Mouse (Mus musculus): ENCODE results near the gene Barhl2. TPM values are rescaled to one million over a fixed set of nuclear protein-coding genes. Genes with fewer than 3 reads are reported as not detected.
A peak's percentile ranks its signal among the peaks of the same experiment; 100 is the strongest.

Barhl2 gene
- polyA plus RNA-seq, 1 experiment from 2014 or later: not detected

- Histone ChIP-seq H3K9ac (replicated peaks) (no peak overlapping the region), H3K27ac (ENCODE audit: low read depth) (no peak overlapping the region), H3K4me2 (ENCODE audit: low read depth, low read length) (no peak overlapping the region), H3K27me3 (ENCODE audit: insufficient read depth, low read length) (peaks cover 99% of the 10 kb centered on the region), H3K4me3 (ENCODE audit: low read depth, low read length) (no peak overlapping the region), H3K4me1 (ENCODE audit: insufficient read depth) (peaks cover 6% of the 10 kb centered on the region), H3K36me3 (replicated peaks; ENCODE audit: insufficient read depth, low read length) (no peaks in the 10 kb centered on the region), H3K9me3 (ENCODE audit: low read length) (no peaks in the 10 kb centered on the region)
- no peak for ATAC-seq
- no peak for DNase-seq
- TF ChIP-seq EP300 (IDR thresholded peaks at IDR 0.05; ENCODE audit: low read depth) (no peak), CTCF (IDR thresholded peaks at IDR 0.05; ENCODE audit: low read depth) (no peak)
- 10% methylated on average over 3 of the region's 3 CpGs for WGBS (ENCODE audit: insufficient replicate concordance)
Measured at GRCm38 (mm10) chr5:106461431-106461830, 3.5 kb upstream of the Barhl2 start.

- DNase-seq (no peak), ATAC-seq (no peak)
- no peak for TF ChIP-seq EP300 (IDR thresholded peaks at IDR 0.05; ENCODE audit: low read depth)
- no peak for TF ChIP-seq CTCF (IDR thresholded peaks at IDR 0.05; ENCODE audit: low read depth)
- no peak overlapping the region for H3K4me3 ChIP-seq (ENCODE audit: low read depth, low read length)
- WGBS (ENCODE audit: insufficient replicate concordance): 3% methylated on average over 17 of the region's 17 CpGs
- no peak overlapping the region for H3K27ac ChIP-seq (ENCODE audit: low read depth)
- no peak overlapping the region for H3K9ac ChIP-seq (replicated peaks)
- H3K4me1 ChIP-seq (ENCODE audit: insufficient read depth): peaks cover 6% of the 10 kb centered on the region
- no peaks in the 10 kb centered on the region for H3K36me3 ChIP-seq (replicated peaks; ENCODE audit: insufficient read depth, low read length)
- H3K4me2 ChIP-seq (ENCODE audit: low read depth, low read length): no peak overlapping the region
- no peaks in the 10 kb centered on the region for H3K9me3 ChIP-seq (ENCODE audit: low read length)
- peaks cover 98% of the 10 kb centered on the region for H3K27me3 ChIP-seq (ENCODE audit: insufficient read depth, low read length)
Measured at GRCm38 (mm10) chr5:106460535-106460934, 2.6 kb upstream of the Barhl2 start.

GRCm38 (mm10) chr5:106460001-106460511 lies 2.1 kb upstream of the Barhl2 start:
- no peak for DNase-seq
- H3K36me3 ChIP-seq (replicated peaks; ENCODE audit: insufficient read depth, low read length): no peaks in the 10 kb centered on the region

GRCm38 (mm10) chr5:106459120-106459641 lies 1.2 kb upstream of the Barhl2 start:
- H3K36me3 ChIP-seq (replicated peaks; ENCODE audit: insufficient read depth, low read length): no peaks in the 10 kb centered on the region
- no peak overlapping the region for H3K4me2 ChIP-seq (ENCODE audit: low read depth, low read length)
- no peak for TF ChIP-seq CTCF (IDR thresholded peaks at IDR 0.05; ENCODE audit: low read depth)
- TF ChIP-seq EP300 (IDR thresholded peaks at IDR 0.05; ENCODE audit: low read depth): no peak
- H3K27me3 ChIP-seq (ENCODE audit: insufficient read depth, low read length): peaks cover 98% of the 10 kb centered on the region
- no peak overlapping the region for H3K4me3 ChIP-seq (ENCODE audit: low read depth, low read length)
- no peaks in the 10 kb centered on the region for H3K9me3 ChIP-seq (ENCODE audit: low read length)
- peaks cover 6% of the 10 kb centered on the region for H3K4me1 ChIP-seq (ENCODE audit: insufficient read depth)
- no peak overlapping the region for H3K27ac ChIP-seq (ENCODE audit: low read depth)
- no peak for DNase-seq
- no peak for ATAC-seq
- 2% methylated on average over 31 of the region's 31 CpGs for WGBS (ENCODE audit: insufficient replicate concordance)
- H3K9ac ChIP-seq (replicated peaks): no peak overlapping the region

More at GRCm38 (mm10) chr5:106460001-106460511, 2.1 kb upstream of the Barhl2 start:
- Histone ChIP-seq H3K4me2 (ENCODE audit: low read depth, low read length) (no peak overlapping the region), H3K27me3 (ENCODE audit: insufficient read depth, low read length) (peaks cover 98% of the 10 kb centered on the region), H3K9me3 (ENCODE audit: low read length) (no peaks in the 10 kb centered on the region), H3K9ac (replicated peaks) (no peak overlapping the region), H3K27ac (ENCODE audit: low read depth) (no peak overlapping the region), H3K4me1 (ENCODE audit: insufficient read depth) (peaks cover 6% of the 10 kb centered on the region), H3K4me3 (ENCODE audit: low read depth, low read length) (no peak overlapping the region)
- ATAC-seq: no peak
- 2% methylated on average over 22 of the region's 22 CpGs for WGBS (ENCODE audit: insufficient replicate concordance)
- TF ChIP-seq EP300 (IDR thresholded peaks at IDR 0.05; ENCODE audit: low read depth): no peak
- no peak for TF ChIP-seq CTCF (IDR thresholded peaks at IDR 0.05; ENCODE audit: low read depth)

- Histone ChIP-seq H3K27ac (ENCODE audit: low read depth) (no peak overlapping the region), H3K4me3 (ENCODE audit: low read depth, low read length) (peak overlapping the region; percentile 40), H3K9me3 (ENCODE audit: low read length) (no peaks in the 10 kb centered on the region), H3K36me3 (replicated peaks; ENCODE audit: insufficient read depth, low read length) (no peaks in the 10 kb centered on the region), H3K4me2 (ENCODE audit: low read depth, low read length) (peak overlapping the region; percentile 60), H3K4me1 (ENCODE audit: insufficient read depth) (peaks cover 6% of the 10 kb centered on the region), H3K9ac (replicated peaks) (no peak overlapping the region), H3K27me3 (ENCODE audit: insufficient read depth, low read length) (peaks cover 98% of the 10 kb centered on the region)
- 3% methylated on average over 44 of the region's 68 CpGs for WGBS (ENCODE audit: insufficient replicate concordance)
- ATAC-seq: 0 out of 2 replicates have a peak, but pooled peaks have one; percentile 13
- no peak for TF ChIP-seq EP300 (IDR thresholded peaks at IDR 0.05; ENCODE audit: low read depth)
- TF ChIP-seq CTCF (IDR thresholded peaks at IDR 0.05; ENCODE audit: low read depth): no peak
- DNase-seq: no peak
Measured at GRCm38 (mm10) chr5:106458477-106459119, 632 bp upstream of the Barhl2 start.

- ATAC-seq (no peak), DNase-seq (no peak)
- TF ChIP-seq CTCF (IDR thresholded peaks at IDR 0.05; ENCODE audit: low read depth) (no peak), EP300 (IDR thresholded peaks at IDR 0.05; ENCODE audit: low read depth) (no peak)
- no peak overlapping the region for H3K27ac ChIP-seq (ENCODE audit: low read depth)
- no peak overlapping the region for H3K4me2 ChIP-seq (ENCODE audit: low read depth, low read length)
- H3K36me3 ChIP-seq (replicated peaks; ENCODE audit: insufficient read depth, low read length): no peaks in the 10 kb centered on the region
- no peak overlapping the region for H3K9ac ChIP-seq (replicated peaks)
- no peaks in the 10 kb centered on the region for H3K9me3 ChIP-seq (ENCODE audit: low read length)
- H3K4me3 ChIP-seq (ENCODE audit: low read depth, low read length): peak overlapping the region; percentile 40; the same call in 1 of the 2 replicates
- peaks cover 6% of the 10 kb centered on the region for H3K4me1 ChIP-seq (ENCODE audit: insufficient read depth)
- peaks cover 96% of the 10 kb centered on the region for H3K27me3 ChIP-seq (ENCODE audit: insufficient read depth, low read length)
- 2% methylated on average over 63 of the region's 63 CpGs for WGBS (ENCODE audit: insufficient replicate concordance)
Measured at GRCm38 (mm10) chr5:106457111-106457925, 648 bp downstream of the Barhl2 start.
